Mouse (Mus musculus): ENCODE results near the gene Alkal2.

DNA sequence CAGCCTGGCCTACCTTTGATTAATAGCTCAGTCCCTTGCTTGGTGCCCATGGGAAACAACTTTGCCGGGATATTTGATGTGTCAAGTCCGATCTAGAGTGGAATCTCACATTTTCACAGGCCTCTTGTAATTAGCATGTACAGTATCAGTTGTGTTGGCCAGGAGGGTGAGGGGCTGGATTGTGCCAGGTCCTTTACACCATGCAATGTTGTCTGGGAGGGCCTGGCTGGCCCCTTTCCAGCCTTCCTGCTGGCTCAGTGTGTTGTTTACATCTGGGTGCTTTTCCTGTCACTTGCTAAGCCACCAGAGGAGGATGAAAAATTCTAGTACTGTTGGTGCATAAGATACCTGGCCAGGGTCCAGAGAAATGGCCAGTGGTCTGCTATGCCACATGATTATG lies 19.8 kb upstream of the Alkal2 start:
- TF ChIP-seq POLR2A (IDR thresholded peaks at IDR 0.05; ENCODE audit: low read depth, low read length) (no peak), CTCF (IDR thresholded peaks at IDR 0.05; ENCODE audit: borderline replicate concordance, insufficient read depth, low read length) (no peak)
